8 mouse cellular contexts compared by ENCODE assay signal in the genomic region with DNA sequence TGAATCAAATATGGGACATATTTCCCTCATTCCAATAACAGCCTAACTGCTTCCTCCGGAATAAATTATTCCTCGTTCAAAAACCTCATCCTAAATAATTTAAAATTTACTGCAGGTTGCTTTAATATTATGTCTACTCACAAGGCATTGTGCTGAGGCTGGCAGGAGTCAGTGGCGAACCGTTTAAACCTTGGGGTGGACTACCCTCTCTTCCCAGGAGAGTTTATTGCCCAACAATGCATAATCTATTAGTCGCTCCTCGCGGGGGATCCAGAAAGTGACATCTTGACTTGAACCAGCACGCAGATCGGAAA. TPM values are rescaled to one million over a fixed set of nuclear protein-coding genes. Genes with fewer than 3 reads are reported as not detected.
A peak's percentile ranks its signal among the peaks of the same experiment; 100 is the strongest.
DNase-seq lines count a peak whose midpoint lies in the region; ATAC-seq and TF ChIP-seq lines count a peak whose summit lies in the region.

No protein-coding gene starts in this region.

- H3K4me3 ChIP-seq in cerebellum, adult 2 months (replicated peaks; ENCODE audit: insufficient read depth, low read depth, low read length) = peak overlapping the region; percentile 54
- H3K4me3 ChIP-seq in lung, embryonic 16.5 days (ENCODE audit: low read length) = peak overlapping the region; percentile 40
- H3K4me3 ChIP-seq in limb, embryonic 11.5 days (ENCODE audit: low read depth, low read length) = peak overlapping the region; percentile 55
- peak overlapping the region; percentile 49; the same call in 1 of the 2 replicates for H3K4me3 ChIP-seq in stomach, embryonic 15.5 days (replicated peaks)

- H3K4me1 ChIP-seq in cerebellum, adult 2 months (ENCODE audit: control insufficient read depth, insufficient read depth, low read length) = no peaks in the 10 kb centered on the region
- no peaks in the 10 kb centered on the region; the same call in 1 of the 2 replicates for H3K4me1 ChIP-seq in lung, embryonic 16.5 days (replicated peaks; ENCODE audit: control insufficient read depth, insufficient read depth, low read length)
- no peaks in the 10 kb centered on the region for H3K4me1 ChIP-seq in limb, embryonic 11.5 days (ENCODE audit: control insufficient read depth, insufficient read depth, low read length)
- peaks cover 12% of the 10 kb centered on the region; the same call in 1 of the 2 replicates for H3K4me1 ChIP-seq in stomach, embryonic 15.5 days

- no peak overlapping the region for H3K27ac ChIP-seq in cerebellum, adult 2 months (ENCODE audit: insufficient read depth, low read length)
- H3K27ac ChIP-seq in lung, embryonic 16.5 days (ENCODE audit: low read length) = no peak overlapping the region
- H3K27ac ChIP-seq in limb, embryonic 11.5 days (replicated peaks; ENCODE audit: low read depth, low read length) = no peak overlapping the region
- no peak overlapping the region for H3K27ac ChIP-seq in stomach, embryonic 15.5 days

- no peak for DNase-seq in cerebellum, adult 2 months
- no peak for DNase-seq in cerebellum, postnatal 25 days
- DNase-seq in lung, postnatal 14 days = no peak
- DNase-seq in limb, embryonic 11.5 days (ENCODE audit: low spot score) = no peak
- no peak for DNase-seq in layer of hippocampus, adult 9-11 months
- no peak for DNase-seq in urinary bladder, postnatal 4 days (ENCODE audit: low spot score in 2 of 2)

- no peak for TF ChIP-seq POLR2A in cerebellum, adult 2 months (IDR thresholded peaks at IDR 0.05; ENCODE audit: borderline replicate concordance, insufficient read depth, low read length)

- peak overlapping the region; percentile 73 for H3K4me2 ChIP-seq in lung, embryonic 16.5 days (ENCODE audit: low read depth, low read length)
- H3K4me2 ChIP-seq in limb, embryonic 11.5 days (ENCODE audit: low read depth, severe bottlenecking) = peak overlapping the region; percentile 96
- H3K4me2 ChIP-seq in stomach, embryonic 15.5 days = peak overlapping the region; percentile 93

- no peak for TF ChIP-seq CTCF in cerebellum, adult 2 months (IDR thresholded peaks at IDR 0.05; ENCODE audit: borderline replicate concordance, insufficient read depth, low read depth, low read length)

- WGBS in cerebellum, adult 2 months = 20% methylated on average over 9 of the region's 9 CpGs
- 17% methylated on average over 9 of the region's 9 CpGs for WGBS in lung, embryonic 16.5 days
- WGBS in limb, embryonic 11.5 days = 6% methylated on average over 9 of the region's 9 CpGs
- WGBS in stomach, embryonic 15.5 days = 21% methylated on average over 9 of the region's 9 CpGs

- H3K9me3 ChIP-seq in lung, embryonic 16.5 days (ENCODE audit: control insufficient read depth, low read length) = no peaks in the 10 kb centered on the region
- no peaks in the 10 kb centered on the region for H3K9me3 ChIP-seq in limb, embryonic 11.5 days (ENCODE audit: control insufficient read depth, low read length)
- H3K9me3 ChIP-seq in stomach, embryonic 15.5 days = no peaks in the 10 kb centered on the region

- H3K9ac ChIP-seq in lung, embryonic 16.5 days (ENCODE audit: low read length) = no peak overlapping the region
- H3K9ac ChIP-seq in limb, embryonic 11.5 days (ENCODE audit: low read length) = no peak overlapping the region
- no peak overlapping the region for H3K9ac ChIP-seq in stomach, embryonic 15.5 days

- no peaks in the 10 kb centered on the region for H3K36me3 ChIP-seq in lung, embryonic 16.5 days (ENCODE audit: control insufficient read depth, insufficient read depth, low read length)
- no peaks in the 10 kb centered on the region for H3K36me3 ChIP-seq in limb, embryonic 11.5 days (ENCODE audit: control insufficient read depth, insufficient read depth, low read length)
- no peaks in the 10 kb centered on the region for H3K36me3 ChIP-seq in stomach, embryonic 15.5 days

- H3K27me3 ChIP-seq in cerebellum, adult 2 months (ENCODE audit: control insufficient read depth, insufficient read depth, low read length) = no peaks in the 10 kb centered on the region
- H3K27me3 ChIP-seq in lung, embryonic 16.5 days (ENCODE audit: control insufficient read depth, insufficient read depth, low read depth, low read length) = peaks cover 37% of the 10 kb centered on the region
- peaks cover 21% of the 10 kb centered on the region for H3K27me3 ChIP-seq in limb, embryonic 11.5 days (ENCODE audit: control insufficient read depth, insufficient read depth, low read length)
- H3K27me3 ChIP-seq in stomach, embryonic 15.5 days (replicated peaks) = peaks cover 23% of the 10 kb centered on the region

- no peak for ATAC-seq in lung, embryonic 16.5 days (ENCODE audit: low read depth)
- ATAC-seq in limb, embryonic 11.5 days (ENCODE audit: insufficient number of reproducible peaks, low FRiP score, low TSS enrichment, low read depth) = no peak
- no peak for ATAC-seq in stomach, embryonic 15.5 days (ENCODE audit: insufficient read depth, low FRiP score, low read depth)

RNA-seq across cellular contexts. Expression of gene Nlgn1, which starts 1.4 kb away (rescaled TPM):
- polyA plus RNA-seq in cerebellum, adult 2 months (2012; rRNA removed) = 15.5 and 16.8 TPM in 2 replicates
- polyA plus RNA-seq in lung, embryonic 16.5 days (2015; fragmentation: Nextera tagmentation; extraction: Ambion mirVana) = 1.0 and 2.0 TPM in 2 replicates
- polyA plus RNA-seq in limb, embryonic 11.5 days (2014; fragmentation: Nextera tagmentation; extraction: Ambion mirVana) = 0.44 and 0.48 TPM in 2 replicates
- polyA plus RNA-seq in stomach, embryonic 15.5 days (2015; fragmentation: Nextera tagmentation; extraction: Ambion mirVana) = 1.5 and 1.7 TPM in 2 replicates
